Mouse (Mus musculus) midbrain, embryonic 10.5 days (tissue): Measurements from ENCODE around the gene Dmrtc1c1. TPM values are rescaled to one million over a fixed set of nuclear protein-coding genes. Genes with fewer than 3 reads are reported as not detected.
"Not testable (repeated sequence)": the region's sequence is repeated elsewhere in the genome, so short reads cannot be mapped to it uniquely, and the experiment has no call there.

Experiments used
- DNase-seq: peaks from one replicate; pipeline ENCODE4 v3.0.0-alpha.2; 2017; ENCODE audit warnings: low spot score
- H3K27ac ChIP-seq: fragments of 300-500 bp; sonication (generic); replicated peaks from 2 replicates; pipeline ENCODE4 v1.5.1; 2016; ENCODE audit warnings: mild to moderate bottlenecking
- H3K27me3 ChIP-seq: fragments of 300-500 bp; sonication (generic); 2 replicates; pipeline ENCODE4 v1.6.1; 2016; ENCODE audit warnings: low read depth, mild to moderate bottlenecking; ENCODE audit not compliant: poor library complexity, severe bottlenecking
- H3K36me3 ChIP-seq: fragments of 300-500 bp; sonication (generic); 2 replicates; pipeline ENCODE4 v1.6.1; 2016; ENCODE audit warnings: mild to moderate bottlenecking, moderate library complexity
- H3K4me1 ChIP-seq: fragments of 300-500 bp; sonication (generic); 2 replicates; pipeline ENCODE4 v1.6.1; 2016
- H3K4me3 ChIP-seq: fragments of 300-500 bp; sonication (generic); 2 replicates; pipeline ENCODE4 v1.5.1; 2016; ENCODE audit warnings: mild to moderate bottlenecking, moderate library complexity
- H3K9me3 ChIP-seq: fragments of 300-500 bp; sonication (generic); replicated peaks from 2 replicates; pipeline ENCODE4 v1.6.1; 2016; ENCODE audit warnings: mild to moderate bottlenecking
- WGBS: fragments of 180-500 bp; shearing (Covaris S2); methylation state at CpG from one replicate; pipeline ENCODE4 v1.1.7; 2016; 5-methylcytosine and 5-hydroxymethylcytosine counted together
- polyA plus RNA-seq: library from polyadenylated mRNA; unstranded; fragments of >200 nt; fragmentation: Nextera tagmentation; extraction: Ambion mirVana; gene quantifications from 2 replicates; pipeline ENCODE4 v1.2.1, GENCODE M21; 2016

Dmrtc1c1 gene
- not detected in 2 replicates for polyA plus RNA-seq

DNA sequence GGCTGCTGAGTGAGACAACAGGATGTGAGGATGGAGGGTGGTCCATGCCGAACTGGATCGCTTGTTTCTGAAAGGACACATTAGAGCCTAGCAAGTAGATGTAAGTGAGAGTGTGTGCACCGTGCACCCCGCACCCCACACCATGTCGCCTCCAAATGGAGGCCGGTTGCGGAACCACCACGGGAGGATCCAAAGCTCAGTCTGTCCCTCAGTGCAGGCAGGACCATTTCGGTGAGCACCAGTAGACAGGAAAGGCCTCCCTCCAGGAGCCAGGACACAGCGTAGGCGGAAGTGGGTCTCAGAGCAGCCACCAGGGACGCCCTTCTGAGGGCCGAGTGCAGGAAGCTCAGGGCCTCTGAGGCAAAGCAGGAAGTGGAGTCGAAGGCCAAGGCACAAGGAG, at the start of gene Dmrtc1c1:
TSS of gene Dmrtc1c1 (plus strand) at position 301 of the 400 bp plus-strand sequence.
- H3K27me3 ChIP-seq = peaks cover 11% of the 10 kb centered on the region; the same call in 1 of the 2 replicates
- not testable (repeated sequence) for H3K27ac ChIP-seq, H3K36me3 ChIP-seq, H3K4me3 ChIP-seq, H3K4me1 ChIP-seq, H3K9me3 ChIP-seq, DNase-seq
- WGBS = no CpG with 5 or more reads among the region's 14 CpGs

DNA sequence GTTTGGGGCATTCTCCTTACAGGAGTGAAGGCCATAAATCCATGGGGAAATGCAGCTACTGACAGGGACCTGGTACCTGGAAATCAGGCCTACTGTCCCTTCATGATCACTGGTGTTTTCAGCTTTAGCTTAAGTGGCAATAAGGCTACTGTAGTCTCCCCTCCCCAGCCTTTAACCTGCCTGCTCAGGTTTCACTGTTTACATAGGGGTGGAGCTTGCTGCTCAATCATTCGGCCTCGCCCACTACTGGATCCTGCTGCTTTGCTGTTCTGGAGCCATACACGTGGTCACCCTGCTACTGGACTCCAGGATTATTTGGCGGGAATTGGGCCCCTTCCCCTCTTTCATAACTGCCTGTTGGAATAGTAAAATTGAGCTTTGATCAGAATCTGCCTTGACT, 36.9 kb upstream of the Dmrtc1c1 start:
- H3K4me3 ChIP-seq = no peak overlapping the region
- no peaks in the 10 kb centered on the region for H3K4me1 ChIP-seq
- no peaks in the 10 kb centered on the region for H3K9me3 ChIP-seq
- peaks cover 37% of the 10 kb centered on the region for H3K27me3 ChIP-seq
- no peak for DNase-seq
- H3K27ac ChIP-seq = no peak overlapping the region
- 62% methylated on average over 4 of the region's 4 CpGs for WGBS
- H3K36me3 ChIP-seq = no peaks in the 10 kb centered on the region

DNA sequence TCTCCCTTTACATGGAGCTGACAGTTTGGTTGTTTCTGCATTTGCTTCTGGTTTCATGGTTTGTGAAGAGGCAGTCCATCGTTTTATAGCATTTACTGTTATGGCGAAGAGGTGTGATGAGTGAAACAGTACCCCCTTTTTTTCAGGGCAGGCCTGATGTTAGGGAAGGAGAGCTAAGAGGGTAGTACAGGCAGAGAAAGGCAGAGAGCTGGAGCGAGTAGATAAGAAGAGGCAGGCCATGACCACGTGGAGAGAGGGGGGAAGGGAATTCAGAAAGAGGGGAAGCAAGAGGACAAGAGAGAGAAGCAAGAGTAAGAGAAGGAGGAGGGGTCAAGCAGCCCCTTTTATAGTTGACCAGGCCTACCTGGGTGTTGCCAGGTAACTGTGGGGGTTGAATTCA, 9.5 kb downstream of the Dmrtc1c1 start:
- H3K27me3 ChIP-seq = peaks cover 36% of the 10 kb centered on the region
- DNase-seq = no peak
- H3K4me3 ChIP-seq = no peak overlapping the region
- no peak overlapping the region for H3K27ac ChIP-seq
- WGBS = 63% methylated on average over 4 of the region's 4 CpGs
- H3K36me3 ChIP-seq = no peaks in the 10 kb centered on the region
- no peaks in the 10 kb centered on the region for H3K4me1 ChIP-seq
- no peaks in the 10 kb centered on the region for H3K9me3 ChIP-seq

DNA sequence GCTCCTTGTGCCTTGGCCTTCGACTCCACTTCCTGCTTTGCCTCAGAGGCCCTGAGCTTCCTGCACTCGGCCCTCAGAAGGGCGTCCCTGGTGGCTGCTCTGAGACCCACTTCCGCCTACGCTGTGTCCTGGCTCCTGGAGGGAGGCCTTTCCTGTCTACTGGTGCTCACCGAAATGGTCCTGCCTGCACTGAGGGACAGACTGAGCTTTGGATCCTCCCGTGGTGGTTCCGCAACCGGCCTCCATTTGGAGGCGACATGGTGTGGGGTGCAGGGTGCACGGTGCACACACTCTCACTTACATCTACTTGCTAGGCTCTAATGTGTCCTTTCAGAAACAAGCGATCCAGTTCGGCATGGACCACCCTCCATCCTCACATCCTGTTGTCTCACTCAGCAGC, 51.8 kb downstream of the Dmrtc1c1 start, which contains the start of gene Dmrtc1c2:
TSS of gene Dmrtc1c2 (minus strand) at position 101 of the 400 bp plus-strand sequence.
- WGBS = 98% methylated on average over 5 of the region's 13 CpGs
- not testable (repeated sequence) for H3K4me1 ChIP-seq, H3K27ac ChIP-seq, H3K4me3 ChIP-seq, H3K27me3 ChIP-seq, DNase-seq, H3K36me3 ChIP-seq, H3K9me3 ChIP-seq

Other genes with a start within 250 kb of the Dmrtc1c1 start
- gene Phka1, start 158.7 kb upstream of the Dmrtc1c1 start, polyA plus RNA-seq = 5.2 and 7.0 TPM in 2 replicates
- not detected in 2 replicates for gene Gm3880, start 116.0 kb upstream of the Dmrtc1c1 start, polyA plus RNA-seq
- not detected in 2 replicates for gene Gm9112, start 95.3 kb upstream of the Dmrtc1c1 start, polyA plus RNA-seq
- not detected in 2 replicates for gene Dmrtc1b, start 95.1 kb upstream of the Dmrtc1c1 start, polyA plus RNA-seq
- not detected in 2 replicates for gene Dmrtc1c2, start 51.7 kb downstream of the Dmrtc1c1 start, polyA plus RNA-seq
- gene 1700031F05Rik, start 65.0 kb downstream of the Dmrtc1c1 start, polyA plus RNA-seq = not detected in 2 replicates
- 0.12 and 0.55 TPM in 2 replicates for gene Dmrtc1a, start 105.7 kb downstream of the Dmrtc1c1 start, polyA plus RNA-seq
- gene 1700011M02Rik, start 105.9 kb downstream of the Dmrtc1c1 start, polyA plus RNA-seq = not detected in 2 replicates
- gene 1700018G05Rik, start 125.4 kb downstream of the Dmrtc1c1 start, polyA plus RNA-seq = not detected in 2 replicates